Mouse (Mus musculus) C2C12 (cell line): ENCODE results near the gene Odf2. TPM values are rescaled to one million over a fixed set of nuclear protein-coding genes. Genes with fewer than 3 reads are reported as not detected.
"Not testable (repeated sequence)": the region's sequence is repeated elsewhere in the genome, so short reads cannot be mapped to it uniquely, and the experiment has no call there.

Experiments
- H3K27me3 ChIP-seq: one replicate; pipeline ENCODE4 v1.6.1; 2011; ENCODE audit not compliant: control insufficient read depth, insufficient read depth, insufficient read length
- H3K36me3 ChIP-seq: one replicate; pipeline ENCODE4 v1.6.1; 2011; ENCODE audit not compliant: control insufficient read depth, insufficient read depth
- H3K4me3 ChIP-seq: one replicate; pipeline ENCODE4 v1.5.1; 2011; ENCODE audit warnings: mild to moderate bottlenecking, control low read depth; ENCODE audit not compliant: poor library complexity, insufficient read depth, severe bottlenecking
- H3K79me2 ChIP-seq: one replicate; pipeline ENCODE4 v1.6.1; 2011; ENCODE audit not compliant: control insufficient read depth, insufficient read depth
- H3K79me3 ChIP-seq: one replicate; pipeline ENCODE4 v1.6.1; 2011; ENCODE audit warnings: low read depth, control low read depth
- H3ac ChIP-seq: one replicate; pipeline ENCODE3; 2011; ENCODE audit warnings: low read depth; ENCODE audit not compliant: control insufficient read depth, insufficient read length
- CEBPB ChIP-seq: IDR thresholded peaks from one replicate; pipeline ENCODE4 v1.6.1; 2011; ENCODE audit warnings: low read depth, mild to moderate bottlenecking, control low read depth, moderate library complexity
- CTCF ChIP-seq: IDR thresholded peaks from one replicate; pipeline ENCODE4 v1.5.1; 2011; ENCODE audit not compliant: control insufficient read depth, insufficient read depth, insufficient read length
- FOSL1 ChIP-seq: IDR thresholded peaks from one replicate; pipeline ENCODE4 v1.8.0; 2011; ENCODE audit warnings: mild to moderate bottlenecking, low read length; ENCODE audit not compliant: poor library complexity, insufficient read depth, severe bottlenecking
- MAX ChIP-seq: IDR thresholded peaks from one replicate; pipeline ENCODE4 v1.6.1; 2011; ENCODE audit warnings: mild to moderate bottlenecking, control low read depth
- MYOD1 ChIP-seq: IDR thresholded peaks from one replicate; pipeline ENCODE4 v1.6.1; 2011; ENCODE audit warnings: low read depth; ENCODE audit not compliant: control insufficient read depth, insufficient read length
- MYOG ChIP-seq: IDR thresholded peaks from one replicate; pipeline ENCODE4 v1.6.1; 2011; ENCODE audit not compliant: control insufficient read depth, insufficient read length; ENCODE audit errors: extremely low read depth
- USF1 ChIP-seq: IDR thresholded peaks from one replicate; pipeline ENCODE4 v1.6.1; 2011; ENCODE audit warnings: low read depth, mild to moderate bottlenecking, control low read depth, moderate library complexity
- polyA plus RNA-seq: library from polyadenylated mRNA; unstranded; fragments of >200 nt; fragmentation: generic; extraction: Trizol; gene quantifications from one replicate; pipeline ENCODE4 v1.2.1, GENCODE M21; 2012; ENCODE audit warnings: missing spikeins

Odf2 gene
- polyA plus RNA-seq, 1 experiment, result 31.3 TPM

- Histone ChIP-seq H3K36me3 (peaks cover 49% of the 10 kb centered on the region), H3K4me3 (no peak overlapping the region), H3K27me3 (no peaks in the 10 kb centered on the region), H3K79me2 (peaks cover 23% of the 10 kb centered on the region), H3ac (no peak overlapping the region), H3K79me3 (peaks cover 6% of the 10 kb centered on the region)
- TF ChIP-seq CEBPB, result no peak
- no peak for TF ChIP-seq MYOD1
- no peak for TF ChIP-seq CTCF
- TF ChIP-seq MAX, result no peak
- no peak for TF ChIP-seq MYOG
- no peak for TF ChIP-seq USF1
- no peak for TF ChIP-seq FOSL1
These were observed 2.8 kb downstream of the Odf2 start for GRCm38 (mm10) chr2:29891773-29892172.

- TF ChIP-seq MYOD1 (no peak), MAX (no peak), FOSL1 (no peak), CEBPB (no peak), CTCF (no peak), USF1 (no peak), MYOG (no peak)
- H3ac ChIP-seq, result no peak overlapping the region
- H3K4me3 ChIP-seq, result no peak overlapping the region
- H3K36me3 ChIP-seq, result peaks cover 89% of the 10 kb centered on the region
- H3K79me2 ChIP-seq, result peaks cover 10% of the 10 kb centered on the region
- H3K27me3 ChIP-seq, result no peaks in the 10 kb centered on the region
- peaks cover 6% of the 10 kb centered on the region for H3K79me3 ChIP-seq
These were observed 7.0 kb downstream of the Odf2 start for GRCm38 (mm10) chr2:29896071-29896470.

GRCm38 (mm10) chr2:29897366-29897765, 8.3 kb downstream of the Odf2 start:
- Histone ChIP-seq H3K36me3 (peaks cover 96% of the 10 kb centered on the region), H3K4me3 (no peak overlapping the region), H3K27me3 (no peaks in the 10 kb centered on the region), H3K79me3 (no peaks in the 10 kb centered on the region), H3K79me2 (no peaks in the 10 kb centered on the region), H3ac (no peak overlapping the region)
- no peak for TF ChIP-seq CEBPB
- TF ChIP-seq FOSL1, result no peak
- no peak for TF ChIP-seq MYOD1
- no peak for TF ChIP-seq CTCF
- TF ChIP-seq MYOG, result no peak
- no peak for TF ChIP-seq MAX
- TF ChIP-seq USF1, result no peak

- peaks cover 94% of the 10 kb centered on the region for H3K36me3 ChIP-seq
- H3K27me3 ChIP-seq, result no peaks in the 10 kb centered on the region
- H3K4me3 ChIP-seq, result no peak overlapping the region
- H3K79me3 ChIP-seq, result no peaks in the 10 kb centered on the region
- no peaks in the 10 kb centered on the region for H3K79me2 ChIP-seq
- no peak overlapping the region for H3ac ChIP-seq
- TF ChIP-seq FOSL1 (no peak), MYOD1 (no peak), CTCF (no peak), MYOG (no peak), MAX (no peak), USF1 (no peak), CEBPB (no peak)
These were observed 9.1 kb downstream of the Odf2 start for GRCm38 (mm10) chr2:29898081-29898480.

GRCm38 (mm10) chr2:29902194-29902593, 13.2 kb downstream of the Odf2 start:
- Histone ChIP-seq H3K79me2 (no peaks in the 10 kb centered on the region), H3K36me3 (peaks cover 96% of the 10 kb centered on the region), H3K4me3 (no peak overlapping the region), H3ac (no peak overlapping the region), H3K79me3 (no peaks in the 10 kb centered on the region), H3K27me3 (no peaks in the 10 kb centered on the region)
- TF ChIP-seq USF1 (no peak), CEBPB (no peak), MYOG (no peak), MAX (no peak), CTCF (no peak), FOSL1 (no peak), MYOD1 (no peak)

- H3K79me2 ChIP-seq, H3K4me3 ChIP-seq, H3K27me3 ChIP-seq, H3K79me3 ChIP-seq, H3ac ChIP-seq: not testable (repeated sequence)
- peaks cover 54% of the 10 kb centered on the region for H3K36me3 ChIP-seq
These were observed 19.1 kb downstream of the Odf2 start for GRCm38 (mm10) chr2:29908171-29908570.
